Mouse (Mus musculus) CD4-positive, CD25-positive, alpha-beta regulatory T cell, adult 2 months (primary cell): ENCODE data around the gene Krtap6-1.
"Not testable (repeated sequence)": the region's sequence is repeated elsewhere in the genome, so short reads cannot be mapped to it uniquely, and the experiment has no call there.

Experiments
- DNase-seq: peaks from one replicate; pipeline ENCODE4 v3.0.0-alpha.2; 2012; ENCODE audit warnings: low read depth, low spot score

Gene Krtap6-1

GRCm38 (mm10) chr16:89031399-89031798 lies at the start of gene Krtap6-1:
Gene Krtap6-1 (plus strand): TSS chr16:89031699.
- not testable (repeated sequence) for DNase-seq

GRCm38 (mm10) chr16:89010659-89011058 lies 20.8 kb upstream of the Krtap6-1 start, which contains the start of gene Krtap22-2:
Gene Krtap22-2 (minus strand): TSS chr16:89010759.
- DNase-seq: no peak

GRCm38 (mm10) chr16:89013973-89014372 lies 17.5 kb upstream of the Krtap6-1 start:
- DNase-seq: no peak

GRCm38 (mm10) chr16:89014984-89015383 lies 16.5 kb upstream of the Krtap6-1 start, which contains the start of gene Gm10229:
Gene Gm10229 (plus strand): TSS chr16:89015284.
- not testable (repeated sequence) for DNase-seq

GRCm38 (mm10) chr16:89041372-89041771 lies 9.9 kb downstream of the Krtap6-1 start, which contains the start of gene Gm10228:
Gene Gm10228 (minus strand): TSS chr16:89041472.
- DNase-seq: not testable (repeated sequence)

GRCm38 (mm10) chr16:89047783-89048182 lies 16.3 kb downstream of the Krtap6-1 start, which contains the start of gene Krtap6-5:
Gene Krtap6-5 (minus strand): TSS chr16:89047883.
- DNase-seq: no peak

GRCm38 (mm10) chr16:89063902-89064301 lies 32.4 kb downstream of the Krtap6-1 start, which contains the start of gene 1110025L11Rik:
Gene 1110025L11Rik (minus strand): TSS chr16:89064002.
- not testable (repeated sequence) for DNase-seq

- not testable (repeated sequence) for DNase-seq
Observed at GRCm38 (mm10) chr16:89071041-89071440, 39.5 kb downstream of the Krtap6-1 start.
